Mouse (Mus musculus): ENCODE results near the gene 1810030O07Rik.
A peak's percentile ranks its signal among the peaks of the same experiment; 100 is the strongest.
"Not testable (repeated sequence)": the region's sequence is repeated elsewhere in the genome, so short reads cannot be mapped to it uniquely, and the experiment has no call there.

The 1810030O07Rik gene

GRCm38 (mm10) chrX:12673054-12673775 lies at the start of gene 1810030O07Rik:
1810030O07Rik (minus strand) TSS chrX:12673668.
- peak; percentile 92 for DNase-seq (ENCODE audit: low read depth)

- DNase-seq (ENCODE audit: low read depth): no peak
These were observed 42.6 kb upstream of the 1810030O07Rik start for GRCm38 (mm10) chrX:12716036-12716435.

DNA sequence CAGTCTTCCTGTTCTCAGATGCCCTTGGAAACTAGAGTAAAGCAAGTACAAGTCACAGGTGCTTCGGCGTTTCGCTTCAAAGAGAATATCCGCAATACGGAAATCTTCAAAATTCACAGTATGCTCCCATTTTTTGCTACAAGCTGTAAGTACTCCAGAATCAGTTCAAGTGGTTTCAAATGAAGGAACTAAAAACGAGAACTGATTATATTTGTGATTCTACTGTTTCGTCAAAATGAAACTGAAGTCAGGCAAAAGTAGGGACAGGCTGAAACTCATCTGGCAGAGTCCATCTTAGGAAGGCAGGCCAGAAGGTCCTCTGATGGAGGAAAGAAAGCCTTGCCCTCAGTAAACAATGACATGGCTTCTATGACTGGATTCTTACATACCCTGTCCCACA lies 40.3 kb upstream of the 1810030O07Rik start:
- DNase-seq (ENCODE audit: low read depth): no peak

DNA sequence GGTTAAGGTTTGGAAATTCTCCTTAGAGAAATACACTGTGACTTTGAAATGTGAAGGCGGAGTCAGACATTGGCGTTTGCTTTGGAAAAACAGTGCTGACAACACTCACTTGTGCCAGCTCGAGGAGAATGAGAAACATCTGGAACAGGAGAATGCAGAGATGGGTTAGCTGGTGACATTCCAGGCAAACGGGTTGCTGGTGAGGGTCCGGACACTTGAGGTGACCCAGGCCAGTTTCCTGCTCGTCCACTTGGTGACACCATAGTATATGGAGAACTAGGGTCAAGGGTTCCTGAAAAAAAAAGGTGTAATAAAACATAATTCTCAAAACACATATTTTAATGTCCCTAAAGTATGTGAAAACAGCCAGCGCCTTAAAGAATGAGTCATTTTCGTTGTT lies 13.4 kb upstream of the 1810030O07Rik start:
- DNase-seq (ENCODE audit: low read depth): no peak

DNA sequence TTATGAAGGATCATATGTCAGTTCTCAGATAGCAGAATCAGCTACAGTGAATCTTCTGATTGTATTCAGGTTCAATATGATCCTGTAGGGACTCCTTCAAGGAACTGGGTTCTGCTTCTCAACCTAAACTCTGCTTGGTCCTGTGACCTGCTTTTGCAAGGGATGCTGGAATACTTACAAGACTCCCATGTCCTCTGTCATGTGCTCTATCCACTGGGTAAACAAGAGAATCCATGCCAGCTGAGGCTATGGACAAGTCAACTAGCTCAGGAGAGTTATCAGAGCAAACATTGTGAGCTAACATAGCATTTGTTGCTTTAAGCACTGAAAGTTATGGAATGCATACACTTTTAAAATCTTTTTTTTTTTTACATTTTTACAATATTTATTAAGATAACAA lies 12.6 kb upstream of the 1810030O07Rik start:
- no peak for DNase-seq (ENCODE audit: low read depth)

- peak; percentile 80 for DNase-seq (ENCODE audit: low read depth)
These were observed 3.9 kb upstream of the 1810030O07Rik start for GRCm38 (mm10) chrX:12677396-12677795.

GRCm38 (mm10) chrX:12653879-12654278 lies 19.6 kb downstream of the 1810030O07Rik start:
- DNase-seq (ENCODE audit: low read depth): no peak

GRCm38 (mm10) chrX:12651906-12652305 lies 21.6 kb downstream of the 1810030O07Rik start:
- DNase-seq (ENCODE audit: low read depth): no peak

DNA sequence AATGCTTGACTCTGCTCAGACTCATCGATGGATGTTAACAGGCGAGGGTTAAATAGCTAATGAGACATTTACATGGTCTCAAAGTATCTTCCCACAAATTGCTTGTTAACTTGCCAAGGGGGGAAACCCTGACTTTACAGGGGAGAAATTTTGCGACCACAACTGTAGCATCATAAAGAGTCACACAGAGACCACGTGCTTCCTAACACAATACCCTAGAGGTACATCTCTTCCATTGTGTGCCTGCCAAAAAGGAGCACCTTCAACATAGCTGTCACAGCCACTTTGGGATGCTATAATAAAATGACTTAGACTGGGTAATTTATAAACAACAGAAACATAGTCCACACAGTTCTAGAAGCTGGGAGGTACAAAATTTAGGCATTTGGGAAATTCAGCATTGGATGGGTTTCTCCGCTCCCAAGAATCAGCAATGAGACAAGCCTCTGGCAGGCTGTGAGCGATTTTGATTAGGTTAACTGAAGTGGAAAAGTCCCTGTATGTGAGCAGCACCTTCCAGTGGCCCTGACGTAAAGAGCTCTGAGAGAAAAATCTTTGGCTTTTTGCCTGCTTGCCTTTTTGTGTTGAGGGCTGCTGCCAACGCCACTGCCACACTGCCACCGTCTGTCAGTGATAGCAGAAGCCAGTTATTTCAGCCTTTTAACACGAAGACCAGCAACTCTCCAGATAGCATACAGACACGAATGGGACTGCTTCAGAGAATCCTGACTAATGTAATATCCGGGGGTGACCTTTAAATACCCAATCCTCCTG lies 27.8 kb downstream of the 1810030O07Rik start:
- DNase-seq (ENCODE audit: low read depth): no peak

- DNase-seq (ENCODE audit: low read depth): no peak
These were observed 28.5 kb downstream of the 1810030O07Rik start for GRCm38 (mm10) chrX:12644976-12645375.

DNA sequence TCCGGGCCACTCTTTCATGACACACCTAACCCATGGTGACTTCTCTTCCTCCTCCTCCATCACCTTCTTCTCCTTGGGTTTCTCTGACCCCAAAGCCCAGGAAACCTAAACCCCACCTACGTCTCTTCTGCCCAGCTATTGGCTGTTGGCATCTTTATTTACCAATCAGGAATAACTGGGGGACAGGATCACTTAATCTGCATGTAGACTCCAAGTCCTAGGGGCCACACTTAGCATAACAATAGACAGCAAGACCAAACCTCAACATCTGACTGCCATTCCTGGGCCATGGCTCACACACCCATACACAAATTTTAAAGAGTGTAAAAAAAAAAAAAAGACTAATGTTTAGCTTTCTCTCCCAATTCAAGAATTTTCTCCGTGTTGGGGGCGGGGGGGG lies 48.3 kb downstream of the 1810030O07Rik start:
- no peak for DNase-seq (ENCODE audit: low read depth)

DNA sequence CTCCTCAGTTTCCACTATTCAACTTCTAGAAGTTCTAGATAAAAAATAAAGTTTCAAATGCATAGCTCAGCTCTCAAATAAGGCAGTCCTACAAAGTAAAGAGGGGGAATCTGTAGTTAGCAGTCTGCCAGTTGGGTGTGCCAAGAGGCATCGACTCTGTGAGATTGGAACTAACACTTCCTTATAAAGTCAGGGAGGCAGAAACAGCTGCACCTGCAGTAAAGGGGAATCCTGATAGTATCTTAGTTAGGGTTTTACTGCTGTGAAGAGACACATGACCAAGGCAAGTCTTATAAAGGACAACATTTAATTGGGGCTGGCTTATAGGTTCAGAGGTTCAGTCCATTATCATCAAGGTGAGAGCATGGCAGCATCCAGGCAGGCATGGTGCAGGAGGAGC lies 61.1 kb downstream of the 1810030O07Rik start:
- DNase-seq (ENCODE audit: low read depth): not testable (repeated sequence)

DNA sequence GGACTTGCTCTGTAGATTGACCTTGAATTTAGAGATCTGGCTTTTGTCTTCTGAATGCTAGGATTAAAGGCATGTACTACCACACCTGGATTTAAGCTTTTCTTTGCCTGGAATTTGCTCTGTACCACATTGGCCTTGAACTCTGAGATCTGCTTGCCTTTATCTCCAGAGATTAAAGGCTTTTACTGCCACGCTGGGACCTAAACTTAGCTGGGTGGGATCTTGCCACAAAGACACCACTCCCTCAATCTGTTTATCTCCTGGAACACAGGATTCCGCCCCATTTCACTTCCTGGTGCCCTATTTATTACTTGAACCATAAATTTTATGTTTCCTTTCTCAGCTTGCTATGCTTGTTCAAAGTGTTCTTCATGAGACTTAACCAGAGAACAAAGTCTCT lies 62.3 kb downstream of the 1810030O07Rik start:
- no peak for DNase-seq (ENCODE audit: low read depth)

DNA sequence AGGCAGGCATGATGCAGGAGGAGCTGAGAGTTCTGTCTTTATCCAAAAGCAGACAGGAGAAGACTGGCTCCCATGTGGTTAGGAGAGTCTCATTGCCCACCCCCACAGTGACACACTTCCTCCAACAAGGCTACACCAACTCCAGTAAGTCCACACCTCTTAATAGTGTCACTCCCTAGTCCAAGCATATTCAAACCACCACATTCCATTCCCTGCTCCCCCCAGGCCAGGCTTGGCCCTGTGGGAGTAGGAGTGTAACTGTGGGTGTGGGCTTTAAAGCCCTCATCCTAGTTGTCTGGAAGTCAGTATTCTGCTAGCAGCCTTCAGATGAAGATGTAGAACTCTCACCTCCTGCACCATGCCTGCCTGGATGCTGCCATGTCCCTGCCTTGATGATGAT lies 62.9 kb downstream of the 1810030O07Rik start:
- DNase-seq (ENCODE audit: low read depth): not testable (repeated sequence)
